Mouse (Mus musculus) neural tube, embryonic 10.5 days (tissue): ENCODE results near the gene Pwp2.
"Not testable (repeated sequence)": the region's sequence is repeated elsewhere in the genome, so short reads cannot be mapped to it uniquely, and the experiment has no call there.

Experiments
- DNase-seq: peaks from one replicate; pipeline ENCODE4 v3.0.0-alpha.2; 2017; ENCODE audit warnings: low spot score; ENCODE audit errors: extremely low spot score

The Pwp2 gene

DNA sequence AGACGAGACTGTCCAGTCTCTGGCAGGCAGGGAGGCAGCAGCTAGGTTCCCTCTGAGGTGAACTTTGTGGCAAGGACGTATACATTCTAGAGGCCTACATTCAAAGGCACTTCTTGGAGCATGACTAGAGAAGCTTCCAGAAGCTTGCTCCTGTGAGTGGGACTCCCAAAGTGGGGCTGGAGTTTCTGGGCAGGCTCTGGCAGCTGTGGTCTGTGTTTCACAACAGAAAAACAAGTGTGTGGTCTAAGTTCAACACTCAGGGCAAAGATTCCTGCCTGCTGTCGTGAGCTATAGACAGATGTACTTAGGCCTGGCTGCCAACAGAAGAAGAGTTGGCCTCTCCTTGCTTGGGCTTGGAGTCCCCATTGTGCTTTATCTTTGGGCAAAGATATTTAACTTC is 44.1 kb downstream of the Pwp2 start:
- DNase-seq: no peak

DNA sequence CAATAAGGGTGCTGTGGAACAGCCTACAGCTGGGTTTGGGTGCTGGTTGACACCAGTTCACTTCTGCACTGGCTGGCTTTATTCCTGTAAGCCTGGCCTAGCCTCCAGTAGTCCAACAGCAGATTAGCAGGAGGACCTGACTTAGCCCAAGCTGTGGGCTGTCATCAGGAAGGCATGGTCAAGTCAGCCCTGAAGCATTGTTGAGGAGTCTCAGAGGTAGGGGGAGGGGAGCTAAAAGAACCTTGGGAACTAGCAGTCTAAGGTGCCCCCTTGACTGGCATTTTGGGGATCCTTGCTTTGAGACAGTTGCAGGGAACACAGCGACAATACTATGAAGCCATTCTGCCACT is 44.7 kb downstream of the Pwp2 start:
- no peak for DNase-seq

- DNase-seq: no peak
These were observed 45.2 kb downstream of the Pwp2 start for GRCm38 (mm10) chr10:78139572-78140250.

- DNase-seq: peak; percentile 20
These were observed 46.0 kb downstream of the Pwp2 start for GRCm38 (mm10) chr10:78138812-78139523.

DNA sequence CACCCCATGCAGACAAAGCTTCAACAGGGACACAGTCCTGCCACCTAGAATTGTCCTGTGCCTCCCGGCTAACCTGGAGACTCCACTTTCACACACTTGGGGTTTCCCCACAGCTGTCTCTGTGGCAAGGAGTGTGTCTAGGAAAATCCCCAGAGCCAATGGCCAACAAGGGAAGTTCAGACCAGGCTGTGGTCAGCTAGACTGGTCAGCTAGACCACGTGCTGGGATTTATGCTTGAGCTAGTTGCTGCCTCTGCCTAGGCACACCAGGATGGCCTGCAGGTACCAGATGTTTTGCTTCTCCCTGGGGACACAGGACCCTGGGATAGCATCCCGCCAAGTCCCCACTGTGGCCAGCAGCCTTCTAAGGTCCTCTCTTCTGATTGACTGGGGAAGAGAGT is 47.8 kb downstream of the Pwp2 start:
- no peak for DNase-seq

GRCm38 (mm10) chr10:78135947-78136346 is 49.0 kb downstream of the Pwp2 start:
- no peak for DNase-seq

DNA sequence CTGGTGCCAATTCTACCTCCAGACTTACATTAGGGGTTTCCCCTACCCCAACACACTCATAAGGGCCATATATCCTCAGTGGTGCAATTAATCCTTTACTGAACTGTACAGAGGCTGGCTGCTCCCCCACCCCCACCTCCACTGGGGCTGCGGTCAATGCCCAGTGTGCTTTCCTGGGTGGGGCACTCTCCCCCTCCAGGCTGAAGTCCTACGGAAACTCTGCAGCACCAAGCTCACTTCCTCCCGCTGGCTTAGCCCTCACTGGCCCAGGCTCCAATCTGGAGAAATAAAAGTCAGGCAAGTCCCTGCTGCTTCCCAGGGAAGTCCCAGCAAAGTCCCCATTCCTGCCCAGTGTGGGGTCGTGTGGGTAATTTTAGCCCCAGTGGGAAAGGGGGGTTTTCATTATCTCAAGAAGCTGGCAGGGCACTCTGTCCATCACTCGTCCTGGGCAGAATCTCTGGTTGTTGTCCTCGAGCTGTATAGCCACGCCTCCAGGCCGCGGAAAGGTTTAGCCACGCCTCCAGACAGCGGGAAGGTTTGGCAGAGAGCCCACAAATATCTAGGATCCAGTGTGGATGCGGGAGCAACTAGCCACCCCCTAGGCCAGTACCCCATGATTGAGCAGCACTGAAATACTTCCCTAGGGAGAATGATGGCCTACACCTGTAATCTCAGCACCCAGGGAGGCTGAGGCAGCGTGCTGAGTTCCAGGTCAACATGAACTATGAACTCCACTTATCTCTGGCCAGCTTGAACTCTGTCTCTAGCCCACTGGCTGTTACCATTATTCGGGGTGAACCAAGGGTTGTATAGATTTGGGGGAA is 49.8 kb downstream of the Pwp2 start:
- DNase-seq: peak; percentile 32

GRCm38 (mm10) chr10:78134400-78134799 is 50.5 kb downstream of the Pwp2 start:
- DNase-seq: no peak

GRCm38 (mm10) chr10:78129998-78130397 is 55.0 kb downstream of the Pwp2 start:
- DNase-seq: no peak

DNA sequence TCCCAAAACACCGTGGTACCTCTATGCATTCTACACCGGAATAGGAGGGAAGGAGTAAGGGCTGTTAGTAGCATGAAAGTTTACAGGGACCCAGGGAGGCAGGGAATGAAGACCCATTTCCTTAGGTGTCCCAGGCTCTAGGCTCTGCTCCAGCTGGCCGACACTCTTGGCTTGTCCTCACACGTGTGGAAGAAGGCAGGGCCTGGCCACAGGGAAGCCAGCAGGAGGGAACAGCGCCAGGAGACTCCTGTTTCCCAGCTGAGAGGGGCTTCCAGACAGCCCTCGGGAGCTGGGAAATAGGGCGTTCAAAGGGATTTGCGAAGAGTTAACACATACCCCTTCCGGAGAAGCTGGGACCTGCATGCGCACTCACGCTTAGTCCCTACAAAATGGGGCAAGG is 55.5 kb downstream of the Pwp2 start:
- DNase-seq: no peak

GRCm38 (mm10) chr10:78128647-78129046 is 56.3 kb downstream of the Pwp2 start:
- DNase-seq: no peak

- no peak for DNase-seq
These were observed 57.0 kb downstream of the Pwp2 start for GRCm38 (mm10) chr10:78127931-78128330.

- no peak for DNase-seq
These were observed 57.7 kb downstream of the Pwp2 start for GRCm38 (mm10) chr10:78127046-78127870.

DNA sequence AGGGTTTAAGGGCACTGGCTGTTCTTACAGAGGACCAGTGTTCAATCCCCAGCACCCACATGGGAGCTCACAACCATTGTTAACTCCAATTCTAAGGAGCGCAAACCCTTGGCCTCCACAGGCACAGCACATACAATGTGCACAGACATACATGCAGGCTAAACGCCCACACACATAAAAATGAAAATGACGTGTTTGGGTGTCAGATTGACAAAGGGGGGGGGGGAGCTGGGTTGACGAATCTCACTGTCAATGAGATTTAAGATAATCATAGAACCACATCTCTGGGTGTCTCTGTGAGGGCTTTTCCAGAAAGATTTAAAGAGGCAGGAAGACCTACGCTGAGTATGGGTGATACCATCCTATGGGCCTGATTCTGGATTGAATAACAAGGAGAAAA is 58.6 kb downstream of the Pwp2 start:
- DNase-seq: no peak

DNA sequence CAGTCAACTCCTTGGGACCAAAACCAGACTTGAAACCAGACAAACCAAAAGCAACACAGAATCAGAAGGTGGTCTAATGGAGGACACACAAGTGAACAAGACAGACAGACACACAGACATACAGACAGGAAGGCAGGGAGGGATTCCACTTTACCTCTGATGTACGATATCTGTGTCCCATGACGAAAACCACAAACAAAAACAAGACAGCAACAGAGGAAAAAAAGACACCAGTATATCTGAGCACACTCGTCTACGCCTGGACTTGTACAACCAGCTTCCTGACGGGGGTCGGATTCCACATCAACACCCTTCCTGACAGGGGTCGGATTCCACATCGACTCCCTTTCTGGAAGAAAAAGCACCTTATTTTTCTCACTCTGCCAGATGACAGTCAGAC is 59.9 kb downstream of the Pwp2 start:
- DNase-seq: not testable (repeated sequence)

- not testable (repeated sequence) for DNase-seq
These were observed 60.8 kb downstream of the Pwp2 start for GRCm38 (mm10) chr10:78124137-78124536.
